Mouse (Mus musculus): ENCODE measurements at regions not wholly inside any gene's neighbourhood (a gene's known extent, or its start where the extent isn't known, plus 50 kb on each side); places are given as distances from the start of the nearest gene placed in this dataset.

GRCm38 (mm10) chr11:92858170-92858569 is 239.7 kb upstream of the Car10 start:
- intact Hi-C loops (cut with DNase I) = no loop called here

GRCm38 (mm10) chr11:92889693-92890454 is 208.0 kb upstream of the Car10 start:
- peak in 1 of 2 experiments; percentile 22 for DNase-seq
- intact Hi-C loops (cut with DNase I) = no loop called here

More at GRCm38 (mm10) chr11:92858170-92858569, 239.7 kb upstream of the Car10 start:
- DNase-seq = no peak

GRCm38 (mm10) chr11:92899296-92899695 is 198.5 kb upstream of the Car10 start:
- DNase-seq = no peak
- intact Hi-C loops (cut with DNase I) = no loop called here

Measured in gastrocnemius, postnatal 36 days (tissue).